Comparison of ENCODE assay signal across 16 mouse cellular contexts in genomic region chr5:136372276-136372675, GRCm38 (mm10).
DNase-seq lines count a peak whose midpoint lies in the region; TF ChIP-seq lines count a peak whose summit lies in the region.
"Had no signal": no experiment of that assay in that cellular context is flagged by ENCODE, and none has a peak within 500 bp of the region (broad histone marks: within the 10 kb centered on the region; RNA-seq: fewer than 3 reads in every experiment).

No protein-coding gene starts in this region.

- peak; percentile 27 for DNase-seq in adrenal gland, postnatal 10 days
- no peak for DNase-seq in adrenal gland, postnatal 4 days (ENCODE audit: low spot score in 2 of 2)
- DNase-seq in 3T3-L1 (ENCODE audit: low read depth, low spot score) (peak; percentile 44), adipocyte (ENCODE audit: low spot score) (peak; percentile 29)
- no peak for DNase-seq in layer of hippocampus, adult 9-10 months (ENCODE audit: low spot score)
- no peak for DNase-seq in thymus, postnatal 4 days
- DNase-seq: cerebellum, adult 11-12 months; cerebellum, adult 9-10 months; cerebellum, postnatal 25 days; forebrain, postnatal 0 days; gastrocnemius, postnatal 14 days; heart, postnatal 36 days had no signal

- no peak for TF ChIP-seq POLR2A in embryonic fibroblast, embryonic 13.5 days (IDR thresholded peaks at IDR 0.05; ENCODE audit: low read depth, low read length)

- H3K4me3 ChIP-seq in embryonic fibroblast, embryonic 13.5 days (ENCODE audit: insufficient read depth, low read length) = no peak overlapping the region
- H3K4me3 ChIP-seq: embryonic facial prominence, embryonic 12.5 days; forebrain, embryonic 13.5 days; heart, embryonic 13.5 days had no signal

- no peak for TF ChIP-seq CTCF in embryonic fibroblast, embryonic 13.5 days (IDR thresholded peaks at IDR 0.05; ENCODE audit: borderline replicate concordance, insufficient read depth, low read length)

- H3K27ac ChIP-seq in embryonic fibroblast, embryonic 13.5 days (ENCODE audit: insufficient read depth, low read length) = 0 out of 2 replicates have a peak overlapping the region, but pooled peaks have one; percentile 13
- H3K27ac ChIP-seq: embryonic facial prominence, embryonic 12.5 days; forebrain, embryonic 13.5 days; heart, embryonic 13.5 days had no signal

- H3K4me1 ChIP-seq in embryonic fibroblast, embryonic 13.5 days (ENCODE audit: control insufficient read depth, insufficient read depth, low read length) = peaks cover 4% of the 10 kb centered on the region; the same call in 1 of the 2 replicates
- H3K4me1 ChIP-seq: embryonic facial prominence, embryonic 12.5 days had no signal

Comparison
In these comparisons a context has a peak if more than half of its experiments do, and no peak if none do; other contexts are left out.
1. DNase-seq: peak in adrenal gland, postnatal 10 days (single experiment), 3T3-L1 (single experiment) and adipocyte (single experiment); none in adrenal gland, postnatal 4 days (0 of 2), layer of hippocampus, adult 9-10 months (single experiment) and thymus, postnatal 4 days (single experiment).